Mouse (Mus musculus): ENCODE data around the gene Elmo3. TPM values are rescaled to one million over a fixed set of nuclear protein-coding genes. Genes with fewer than 3 reads are reported as not detected.

The Elmo3 gene
- total and polyA plus RNA-seq, 3 experiments, result 0.72 to 1.4 (median 1.3) TPM

- dilution Hi-C loops (cut with MboI; ENCODE audit: extremely low pct_ligation_motif_present, extremely low pct_unique_long_range_greater_than_20kb, low sequenced_read_pairs), result no loop called here
- Histone ChIP-seq H3K4me2 (ENCODE audit: insufficient read depth, low read depth, poor library complexity, severe bottlenecking) (no peak overlapping the region), H3K4me3 (replicated peaks in 1 of 3; ENCODE audit: low read depth in 2 of 3, low read length in 2 of 3, poor library complexity in 1 of 3) (no peak overlapping the region), H3K27ac (ENCODE audit: insufficient read depth, low read depth) (no peak overlapping the region), H3K4me1 (ENCODE audit: control insufficient read depth in 1 of 2, insufficient read depth in 2 of 2) (no peaks in the 10 kb centered on the region), H3K79me2 (replicated peaks; ENCODE audit: control insufficient read depth, extremely low read depth, insufficient read depth, poor library complexity, severe bottlenecking) (no peaks in the 10 kb centered on the region), H3K36me3 (replicated peaks in 1 of 2; ENCODE audit: control insufficient read depth in 1 of 2, insufficient read depth in 1 of 2, low read length in 1 of 2) (peaks cover 74 to 99% of the 10 kb centered on the region in 2 experiments), H3K27me3 (replicated peaks) (no peaks in the 10 kb centered on the region), H3K9me3 (replicated peaks; ENCODE audit: low read length) (peaks cover 2% of the 10 kb centered on the region), H3K9ac (ENCODE audit: insufficient read depth, low read depth) (no peak overlapping the region)
- no peak for DNase-seq (ENCODE audit: extremely low read depth)
- no peak for TF ChIP-seq E2F4 (IDR thresholded peaks at IDR 0.05; ENCODE audit: insufficient replicate concordance, low read depth, low read length)
- TF ChIP-seq NELFE (IDR thresholded peaks at IDR 0.05; ENCODE audit: low read depth, low read length), result no peak
- no peak for TF ChIP-seq MEF2A (IDR thresholded peaks at IDR 0.05; ENCODE audit: borderline replicate concordance, low read depth, low read length)
- TF ChIP-seq KAT2A (IDR thresholded peaks at IDR 0.05; ENCODE audit: insufficient replicate concordance, low read length), result no peak
- TF ChIP-seq JUND (conservative IDR thresholded peaks at IDR 0.05; ENCODE audit: low read depth, low read length), result no peak
- no peak for TF ChIP-seq USF2 (conservative IDR thresholded peaks at IDR 0.05; ENCODE audit: low read depth, low read length)
- TF ChIP-seq ETS1 (conservative IDR thresholded peaks at IDR 0.05; ENCODE audit: low read depth, low read length), result no peak
- in situ Hi-C loops (cut with MboI; ENCODE audit: low pct_ligation_motif_present, low pct_unique_long_range_greater_than_20kb, low sequenced_read_pairs), result no loop called here
These were observed 8.4 kb downstream of the Elmo3 start for GRCm38 (mm10) chr8:105313622-105314402.

DNA sequence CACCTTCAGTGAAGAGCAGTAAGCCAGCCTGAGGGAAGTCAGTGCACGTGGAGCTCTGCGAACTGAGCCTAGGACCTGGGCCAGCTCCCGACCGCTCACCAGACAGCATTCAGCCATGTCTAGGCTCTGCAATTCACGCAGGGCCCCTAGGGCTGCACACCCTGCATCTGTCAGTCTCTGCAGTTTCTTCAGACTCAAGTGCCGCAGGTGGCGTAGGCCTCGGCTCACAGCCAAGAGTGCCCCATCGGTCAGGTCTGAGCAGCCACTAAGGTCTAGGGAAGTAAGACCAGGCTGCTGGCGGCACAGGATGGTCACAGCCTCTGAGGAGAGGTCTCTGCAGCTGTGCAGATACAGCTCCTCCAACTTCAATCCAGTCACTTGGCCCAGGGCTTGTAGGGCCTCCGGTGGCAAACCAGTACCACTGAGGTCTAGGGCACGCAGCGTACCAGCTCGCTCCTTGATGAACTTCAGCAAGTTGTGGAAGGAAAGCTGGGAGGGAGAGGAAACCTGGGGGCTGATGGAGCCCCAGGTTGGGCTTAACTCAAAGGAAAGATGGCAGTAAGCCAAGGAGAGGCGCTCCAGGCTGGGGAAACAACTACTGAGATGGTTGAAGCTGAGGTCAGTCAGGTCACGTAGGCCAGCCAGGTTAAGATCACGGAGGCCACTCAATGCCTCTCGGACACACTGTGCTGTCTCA lies 9.8 kb downstream of the Elmo3 start:
- Histone ChIP-seq H3K9ac (ENCODE audit: insufficient read depth, low read depth) (no peak overlapping the region), H3K27ac (ENCODE audit: insufficient read depth, low read depth) (no peak overlapping the region), H3K4me3 (replicated peaks in 1 of 3; ENCODE audit: low read depth in 2 of 3, low read length in 2 of 3, poor library complexity in 1 of 3) (no peak overlapping the region), H3K9me3 (replicated peaks; ENCODE audit: low read length) (peaks cover 2% of the 10 kb centered on the region), H3K27me3 (replicated peaks) (no peaks in the 10 kb centered on the region), H3K79me2 (replicated peaks; ENCODE audit: control insufficient read depth, extremely low read depth, insufficient read depth, poor library complexity, severe bottlenecking) (no peaks in the 10 kb centered on the region), H3K36me3 (replicated peaks in 1 of 2; ENCODE audit: control insufficient read depth in 1 of 2, insufficient read depth in 1 of 2, low read length in 1 of 2) (peaks cover 60 to 99% of the 10 kb centered on the region in 2 experiments), H3K4me1 (ENCODE audit: control insufficient read depth in 1 of 2, insufficient read depth in 2 of 2) (no peaks in the 10 kb centered on the region), H3K4me2 (ENCODE audit: insufficient read depth, low read depth, poor library complexity, severe bottlenecking) (no peak overlapping the region)
- in situ Hi-C loops (cut with MboI; ENCODE audit: low pct_ligation_motif_present, low pct_unique_long_range_greater_than_20kb, low sequenced_read_pairs) (no loop called here), dilution Hi-C loops (cut with MboI; ENCODE audit: extremely low pct_ligation_motif_present, extremely low pct_unique_long_range_greater_than_20kb, low sequenced_read_pairs) (no loop called here)
- TF ChIP-seq ZMIZ1 (IDR thresholded peaks at IDR 0.05; ENCODE audit: low read depth, low read length), result no peak
- no peak for TF ChIP-seq CHD2 (IDR thresholded peaks at IDR 0.05; ENCODE audit: low read length)
- no peak for TF ChIP-seq JUND (conservative IDR thresholded peaks at IDR 0.05; ENCODE audit: low read depth, low read length)
- no peak for TF ChIP-seq GABPA (IDR thresholded peaks at IDR 0.05; ENCODE audit: insufficient replicate concordance, low read depth, low read length)
- no peak for TF ChIP-seq CTCF (conservative IDR thresholded peaks at IDR 0.05 in 1 of 2, IDR thresholded peaks at IDR 0.05 in 1 of 2; ENCODE audit: low read depth in 2 of 2, low read length in 2 of 2)
- TF ChIP-seq ELF1 (IDR thresholded peaks at IDR 0.05; ENCODE audit: low read depth, low read length), result no peak
- no peak for TF ChIP-seq TCF12 (IDR thresholded peaks at IDR 0.05; ENCODE audit: low read depth, low read length)
- TF ChIP-seq POLR2AphosphoS2 (IDR thresholded peaks at IDR 0.05; ENCODE audit: low read depth, low read length), result no peak
- TF ChIP-seq PAX5 (IDR thresholded peaks at IDR 0.05; ENCODE audit: low read length), result no peak
- TF ChIP-seq BHLHE40 (IDR thresholded peaks at IDR 0.05; ENCODE audit: low read depth, low read length), result no peak
- TF ChIP-seq NELFE (IDR thresholded peaks at IDR 0.05; ENCODE audit: low read depth, low read length), result no peak
- no peak for TF ChIP-seq MAZ (IDR thresholded peaks at IDR 0.05; ENCODE audit: low read depth, low read length)
- no peak for TF ChIP-seq MAX (IDR thresholded peaks at IDR 0.05; ENCODE audit: low read length)
- no peak for TF ChIP-seq ZNF384 (IDR thresholded peaks at IDR 0.05; ENCODE audit: low read depth, low read length)
- TF ChIP-seq TBP (conservative IDR thresholded peaks at IDR 0.05; ENCODE audit: low read depth, low read length), result no peak
- no peak for TF ChIP-seq ZC3H11A (IDR thresholded peaks at IDR 0.05; ENCODE audit: low read depth, low read length)
- TF ChIP-seq USF2 (conservative IDR thresholded peaks at IDR 0.05; ENCODE audit: low read depth, low read length), result no peak
- DNase-seq (ENCODE audit: extremely low read depth), result no peak

Measured in CH12.LX (cell line).